Mouse (Mus musculus): ENCODE data around the gene Pex6.

Gene Pex6

DNA sequence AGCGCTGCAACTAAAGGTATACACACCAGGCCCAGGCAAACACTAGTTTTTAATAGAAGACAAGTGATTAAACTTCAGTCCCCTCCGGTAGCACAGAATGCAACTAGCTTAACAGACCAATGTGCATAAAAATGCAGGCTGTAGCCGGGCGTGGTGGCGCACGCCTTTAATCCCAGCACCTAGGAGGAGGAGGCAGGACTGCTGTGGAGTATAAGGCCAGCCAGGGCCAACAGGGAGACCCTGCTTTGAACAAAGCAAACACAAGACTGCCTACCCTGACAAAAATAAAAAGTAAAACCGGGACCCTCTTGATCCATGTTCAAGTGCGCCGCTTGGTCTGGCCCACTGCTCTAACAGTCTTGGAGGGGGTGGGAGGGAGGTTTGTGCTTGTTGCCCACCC lies 63.8 kb downstream of the Pex6 start:
- DNase-seq (ENCODE audit: low spot score), result no peak
